Mouse (Mus musculus): ENCODE measurements around the gene Tcf12. TPM values are rescaled to one million over a fixed set of nuclear protein-coding genes. Genes with fewer than 3 reads are reported as not detected.

Tcf12 gene
- polyA plus RNA-seq, 1 experiment from 2014 or later: 43.6 TPM

GRCm38 (mm10) chr9:71930431-71931357 lies 181.0 kb downstream of the Tcf12 start:
- H3K4me2 ChIP-seq (ENCODE audit: low read length): no peak overlapping the region
- no peaks in the 10 kb centered on the region for H3K27me3 ChIP-seq (ENCODE audit: control insufficient read depth, insufficient read depth, low read depth, low read length)
- no peak overlapping the region for H3K9ac ChIP-seq (ENCODE audit: low read depth, low read length)
- WGBS: 82% methylated on average over 3 of the region's 3 CpGs
- no peak for ATAC-seq
- no peak overlapping the region for H3K4me3 ChIP-seq (ENCODE audit: low read depth, low read length)
- no peak overlapping the region for H3K27ac ChIP-seq (ENCODE audit: low read length)
- peaks cover 4% of the 10 kb centered on the region for H3K4me1 ChIP-seq (ENCODE audit: control insufficient read depth, insufficient read depth, low read length)
- H3K9me3 ChIP-seq (replicated peaks; ENCODE audit: control insufficient read depth, low read length, poor library complexity, severe bottlenecking): no peaks in the 10 kb centered on the region
- no peaks in the 10 kb centered on the region for H3K36me3 ChIP-seq (ENCODE audit: control insufficient read depth, insufficient read depth, low read length)

GRCm38 (mm10) chr9:71916662-71916953 lies 195.1 kb downstream of the Tcf12 start:
- Histone ChIP-seq H3K4me3 (ENCODE audit: low read depth, low read length) (no peak overlapping the region), H3K9ac (ENCODE audit: low read depth, low read length) (no peak overlapping the region), H3K36me3 (ENCODE audit: control insufficient read depth, insufficient read depth, low read length) (no peaks in the 10 kb centered on the region), H3K4me1 (ENCODE audit: control insufficient read depth, insufficient read depth, low read length) (peaks cover 15% of the 10 kb centered on the region), H3K27ac (ENCODE audit: low read length) (peak overlapping the region; percentile 36; the same call in 1 of the 2 replicates), H3K9me3 (replicated peaks; ENCODE audit: control insufficient read depth, low read length, poor library complexity, severe bottlenecking) (no peaks in the 10 kb centered on the region), H3K4me2 (ENCODE audit: low read length) (no peak overlapping the region), H3K27me3 (ENCODE audit: control insufficient read depth, insufficient read depth, low read depth, low read length) (no peaks in the 10 kb centered on the region)
- peak; percentile 70; the same call in 1 of the 2 replicates for ATAC-seq

- peak; percentile 87 for ATAC-seq
- Histone ChIP-seq H3K27ac (ENCODE audit: low read length) (peak overlapping the region; percentile 36), H3K36me3 (ENCODE audit: control insufficient read depth, insufficient read depth, low read length) (no peaks in the 10 kb centered on the region), H3K4me2 (ENCODE audit: low read length) (no peak overlapping the region), H3K27me3 (ENCODE audit: control insufficient read depth, insufficient read depth, low read depth, low read length) (no peaks in the 10 kb centered on the region), H3K9me3 (replicated peaks; ENCODE audit: control insufficient read depth, low read length, poor library complexity, severe bottlenecking) (no peaks in the 10 kb centered on the region), H3K4me3 (ENCODE audit: low read depth, low read length) (no peak overlapping the region), H3K4me1 (ENCODE audit: control insufficient read depth, insufficient read depth, low read length) (peaks cover 15% of the 10 kb centered on the region), H3K9ac (ENCODE audit: low read depth, low read length) (no peak overlapping the region)
- 10% methylated on average over 6 of the region's 6 CpGs for WGBS
These were observed 195.6 kb downstream of the Tcf12 start for GRCm38 (mm10) chr9:71915871-71916661.

- Histone ChIP-seq H3K4me1 (ENCODE audit: control insufficient read depth, insufficient read depth, low read length) (no peaks in the 10 kb centered on the region), H3K27ac (ENCODE audit: low read length) (no peak overlapping the region), H3K9me3 (replicated peaks; ENCODE audit: control insufficient read depth, low read length, poor library complexity, severe bottlenecking) (peaks cover 7% of the 10 kb centered on the region; the same call in 1 of the 2 replicates), H3K4me2 (ENCODE audit: low read length) (no peak overlapping the region), H3K27me3 (ENCODE audit: control insufficient read depth, insufficient read depth, low read depth, low read length) (no peaks in the 10 kb centered on the region), H3K4me3 (ENCODE audit: low read depth, low read length) (no peak overlapping the region), H3K9ac (ENCODE audit: low read depth, low read length) (no peak overlapping the region), H3K36me3 (ENCODE audit: control insufficient read depth, insufficient read depth, low read length) (peaks cover 4% of the 10 kb centered on the region)
- WGBS: 90% methylated on average over 2 of the region's 2 CpGs
- no peak for ATAC-seq
These were observed 205.1 kb downstream of the Tcf12 start for GRCm38 (mm10) chr9:71906522-71906921.

DNA sequence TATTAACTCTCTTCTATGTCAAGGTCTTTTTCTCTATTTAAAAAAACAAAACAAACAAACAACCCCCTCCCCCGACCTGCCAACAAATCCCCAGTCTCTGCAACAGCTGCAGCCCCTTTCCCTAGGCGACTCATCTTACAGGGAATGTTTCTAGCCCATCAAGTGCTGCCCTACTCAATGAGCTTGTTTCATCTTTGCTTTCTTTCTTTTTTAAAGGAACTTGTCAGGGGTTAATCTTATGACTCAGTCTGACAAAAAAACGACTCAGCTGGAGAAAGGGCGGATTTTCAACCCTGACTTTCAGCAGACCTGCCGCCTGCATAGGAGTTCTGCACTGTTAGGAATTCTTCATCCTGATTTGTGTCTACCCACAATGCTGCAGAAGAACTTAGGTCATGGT lies 212.8 kb downstream of the Tcf12 start:
- Histone ChIP-seq H3K27me3 (ENCODE audit: control insufficient read depth, insufficient read depth, low read depth, low read length) (no peaks in the 10 kb centered on the region), H3K4me1 (ENCODE audit: control insufficient read depth, insufficient read depth, low read length) (peaks cover 11% of the 10 kb centered on the region), H3K36me3 (ENCODE audit: control insufficient read depth, insufficient read depth, low read length) (no peaks in the 10 kb centered on the region), H3K4me2 (ENCODE audit: low read length) (no peak overlapping the region), H3K27ac (ENCODE audit: low read length) (no peak overlapping the region), H3K4me3 (ENCODE audit: low read depth, low read length) (no peak overlapping the region), H3K9ac (ENCODE audit: low read depth, low read length) (no peak overlapping the region), H3K9me3 (replicated peaks; ENCODE audit: control insufficient read depth, low read length, poor library complexity, severe bottlenecking) (no peaks in the 10 kb centered on the region)
- WGBS: 11% methylated on average over 5 of the region's 5 CpGs
- no peak for ATAC-seq

DNA sequence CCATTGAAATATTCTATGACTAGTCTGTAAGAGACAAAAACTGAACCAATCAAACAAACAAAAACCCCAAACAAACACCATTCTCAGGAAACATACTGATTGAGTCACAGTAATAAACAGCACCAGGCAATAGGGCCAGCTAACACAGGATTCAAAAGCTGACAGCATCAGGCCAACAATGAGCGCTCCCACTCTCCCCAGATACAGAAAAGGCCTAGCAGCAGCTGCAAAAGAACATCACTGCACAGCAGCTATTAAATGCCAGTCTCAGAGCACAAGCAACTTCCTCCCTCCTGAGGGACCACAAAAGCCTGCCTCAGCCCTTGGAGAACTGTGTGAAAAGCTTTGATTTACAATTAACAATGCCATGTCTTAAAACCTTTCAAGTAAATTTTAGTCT lies 214.3 kb downstream of the Tcf12 start:
- H3K27me3 ChIP-seq (ENCODE audit: control insufficient read depth, insufficient read depth, low read depth, low read length): no peaks in the 10 kb centered on the region
- H3K9ac ChIP-seq (ENCODE audit: low read depth, low read length): 0 out of 2 replicates have a peak overlapping the region, but pooled peaks have one; percentile 31
- no peaks in the 10 kb centered on the region for H3K36me3 ChIP-seq (ENCODE audit: control insufficient read depth, insufficient read depth, low read length)
- 15% methylated on average over 1 of the region's 1 CpGs for WGBS
- peaks cover 14% of the 10 kb centered on the region for H3K4me1 ChIP-seq (ENCODE audit: control insufficient read depth, insufficient read depth, low read length)
- H3K4me3 ChIP-seq (ENCODE audit: low read depth, low read length): no peak overlapping the region
- no peaks in the 10 kb centered on the region for H3K9me3 ChIP-seq (replicated peaks; ENCODE audit: control insufficient read depth, low read length, poor library complexity, severe bottlenecking)
- peak overlapping the region; percentile 67 for H3K27ac ChIP-seq (ENCODE audit: low read length)
- no peak for ATAC-seq
- no peak overlapping the region for H3K4me2 ChIP-seq (ENCODE audit: low read length)

DNA sequence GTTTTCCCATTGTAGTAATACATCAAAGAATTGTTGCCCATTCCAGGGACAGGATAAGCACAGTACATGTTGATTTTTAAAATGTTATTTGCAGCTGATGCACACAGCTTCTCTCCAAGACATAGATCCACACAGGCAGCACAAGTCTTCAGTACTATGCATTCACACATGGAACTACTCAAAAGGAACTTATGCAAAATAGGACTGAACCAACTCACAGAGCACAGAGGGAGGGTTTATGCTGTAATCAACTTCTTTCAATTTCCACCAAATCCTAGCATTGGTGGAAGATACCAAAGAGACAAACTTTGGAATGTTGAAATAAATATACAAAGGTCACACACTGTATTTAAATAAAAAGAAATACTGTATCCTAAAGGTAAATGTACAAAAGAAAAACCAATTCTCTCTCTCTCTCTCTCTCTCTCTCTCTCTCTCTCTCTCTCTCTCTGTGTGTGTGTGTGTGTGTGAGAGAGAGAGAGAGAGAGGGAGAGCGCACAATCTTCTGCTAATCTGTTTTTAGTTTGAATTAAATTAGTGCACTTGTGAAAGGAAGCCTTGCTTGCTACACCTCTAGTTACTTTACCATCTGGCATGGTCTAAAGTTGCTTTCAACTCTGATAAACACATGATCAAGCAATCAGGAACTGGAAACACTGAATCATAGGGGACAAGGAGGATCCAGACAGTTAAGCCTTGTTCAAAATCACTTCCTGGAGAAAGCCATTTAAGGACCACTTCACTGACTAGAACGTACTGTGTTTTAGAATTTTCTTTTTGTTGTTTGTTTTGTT lies 215.5 kb downstream of the Tcf12 start:
- peaks cover 15% of the 10 kb centered on the region for H3K4me1 ChIP-seq (ENCODE audit: control insufficient read depth, insufficient read depth, low read length)
- 0 out of 2 replicates have a peak overlapping the region, but pooled peaks have one; percentile 20 for H3K9ac ChIP-seq (ENCODE audit: low read depth, low read length)
- H3K27ac ChIP-seq (ENCODE audit: low read length): peak overlapping the region; percentile 39

DNA sequence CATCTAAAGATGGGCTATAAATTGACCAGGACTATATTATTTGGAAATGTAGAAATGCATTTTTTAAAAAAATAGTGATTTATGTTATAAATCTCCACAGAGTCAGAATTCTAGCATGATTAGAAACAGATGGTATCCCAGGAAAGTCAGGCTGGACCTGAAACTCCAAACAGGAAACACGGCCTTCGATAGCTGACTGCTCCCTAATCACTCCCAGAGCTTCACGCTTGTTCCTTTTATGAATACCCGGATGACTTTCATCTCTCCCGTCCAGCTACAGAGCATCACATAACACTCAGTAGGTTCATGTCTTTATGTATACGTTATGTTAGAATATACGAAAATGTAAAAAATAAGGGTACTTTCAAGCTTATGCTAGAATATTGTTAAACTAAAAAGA lies 216.4 kb downstream of the Tcf12 start:
- WGBS: 10% methylated on average over 7 of the region's 7 CpGs
- 0 out of 2 replicates have a peak, but pooled peaks have one; percentile 54 for ATAC-seq
- H3K4me1 ChIP-seq (ENCODE audit: control insufficient read depth, insufficient read depth, low read length): peaks cover 15% of the 10 kb centered on the region
- peak overlapping the region; percentile 41 for H3K4me2 ChIP-seq (ENCODE audit: low read length)
- H3K4me3 ChIP-seq (ENCODE audit: low read depth, low read length): peak overlapping the region; percentile 26
- 0 out of 2 replicates have a peak overlapping the region, but pooled peaks have one; percentile 6 for H3K27ac ChIP-seq (ENCODE audit: low read length)
- no peaks in the 10 kb centered on the region for H3K36me3 ChIP-seq (ENCODE audit: control insufficient read depth, insufficient read depth, low read length)
- H3K27me3 ChIP-seq (ENCODE audit: control insufficient read depth, insufficient read depth, low read depth, low read length): no peaks in the 10 kb centered on the region
- H3K9ac ChIP-seq (ENCODE audit: low read depth, low read length): no peak overlapping the region
- no peaks in the 10 kb centered on the region for H3K9me3 ChIP-seq (replicated peaks; ENCODE audit: control insufficient read depth, low read length, poor library complexity, severe bottlenecking)

More for the DNA sequence above, 215.5 kb downstream of the Tcf12 start:
- Histone ChIP-seq H3K4me3 (ENCODE audit: low read depth, low read length) (peak overlapping the region; percentile 32), H3K27me3 (ENCODE audit: control insufficient read depth, insufficient read depth, low read depth, low read length) (no peaks in the 10 kb centered on the region), H3K4me2 (ENCODE audit: low read length) (peak overlapping the region; percentile 36; the same call in 1 of the 2 replicates), H3K9me3 (replicated peaks; ENCODE audit: control insufficient read depth, low read length, poor library complexity, severe bottlenecking) (no peaks in the 10 kb centered on the region), H3K36me3 (ENCODE audit: control insufficient read depth, insufficient read depth, low read length) (no peaks in the 10 kb centered on the region)
- WGBS: 9% methylated on average over 2 of the region's 2 CpGs
- ATAC-seq: peak; percentile 79
